Mouse (Mus musculus): ENCODE results near the gene Sdccag8. TPM values are rescaled to one million over a fixed set of nuclear protein-coding genes. Genes with fewer than 3 reads are reported as not detected.

Sdccag8 gene
- polyA plus RNA-seq, 1 experiment: 12.8 TPM

GRCm38 (mm10) chr1:176997711-176998689 lies 183.5 kb downstream of the Sdccag8 start:
- TF ChIP-seq POLR2A (IDR thresholded peaks at IDR 0.05; ENCODE audit: borderline replicate concordance, insufficient read depth, low read length) (no peak), CTCF (IDR thresholded peaks at IDR 0.05; ENCODE audit: borderline replicate concordance, insufficient read depth, low read depth, low read length) (no peak)
- no peak overlapping the region for H3K4me3 ChIP-seq (replicated peaks; ENCODE audit: insufficient read depth, low read depth, low read length)
- no peak overlapping the region for H3K27ac ChIP-seq (ENCODE audit: insufficient read depth, low read length)
- peak; percentile 38 to 57 for DNase-seq
- peaks cover 6% of the 10 kb centered on the region for H3K4me1 ChIP-seq (ENCODE audit: control insufficient read depth, insufficient read depth, low read length)
- WGBS: 53% methylated on average over 33 of the region's 33 CpGs
- no peaks in the 10 kb centered on the region for H3K27me3 ChIP-seq (ENCODE audit: control insufficient read depth, insufficient read depth, low read length)

- H3K4me1 ChIP-seq (ENCODE audit: control insufficient read depth, insufficient read depth, low read length): peaks cover 9% of the 10 kb centered on the region
These were observed 184.6 kb downstream of the Sdccag8 start for GRCm38 (mm10) chr1:176999011-176999410.

GRCm38 (mm10) chr1:177002951-177003350 lies 188.5 kb downstream of the Sdccag8 start:
- H3K4me3 ChIP-seq (replicated peaks; ENCODE audit: insufficient read depth, low read depth, low read length): no peak overlapping the region
- no peaks in the 10 kb centered on the region for H3K27me3 ChIP-seq (ENCODE audit: control insufficient read depth, insufficient read depth, low read length)
- DNase-seq: no peak
- peaks cover 19% of the 10 kb centered on the region for H3K4me1 ChIP-seq (ENCODE audit: control insufficient read depth, insufficient read depth, low read length)
- no peak for TF ChIP-seq POLR2A (IDR thresholded peaks at IDR 0.05; ENCODE audit: borderline replicate concordance, insufficient read depth, low read length)
- no peak for TF ChIP-seq CTCF (IDR thresholded peaks at IDR 0.05; ENCODE audit: borderline replicate concordance, insufficient read depth, low read depth, low read length)
- WGBS: 63% methylated on average over 6 of the region's 6 CpGs
- no peak overlapping the region for H3K27ac ChIP-seq (ENCODE audit: insufficient read depth, low read length)

More at GRCm38 (mm10) chr1:176999011-176999410, 184.6 kb downstream of the Sdccag8 start:
- TF ChIP-seq CTCF (IDR thresholded peaks at IDR 0.05; ENCODE audit: borderline replicate concordance, insufficient read depth, low read depth, low read length): peak; percentile 35; the same call in 1 of the 2 replicates
- no peak for TF ChIP-seq POLR2A (IDR thresholded peaks at IDR 0.05; ENCODE audit: borderline replicate concordance, insufficient read depth, low read length)
- WGBS: 73% methylated on average over 6 of the region's 6 CpGs
- Histone ChIP-seq H3K27me3 (ENCODE audit: control insufficient read depth, insufficient read depth, low read length) (no peaks in the 10 kb centered on the region), H3K27ac (ENCODE audit: insufficient read depth, low read length) (no peak overlapping the region), H3K4me3 (replicated peaks; ENCODE audit: insufficient read depth, low read depth, low read length) (no peak overlapping the region)
- peak in 1 of 2 experiments; percentile 38 for DNase-seq

GRCm38 (mm10) chr1:177004041-177004741 lies 189.7 kb downstream of the Sdccag8 start:
- H3K4me3 ChIP-seq (replicated peaks; ENCODE audit: insufficient read depth, low read depth, low read length): no peak overlapping the region
- 61% methylated on average over 4 of the region's 4 CpGs for WGBS
- TF ChIP-seq POLR2A (IDR thresholded peaks at IDR 0.05; ENCODE audit: borderline replicate concordance, insufficient read depth, low read length): no peak
- no peak for TF ChIP-seq CTCF (IDR thresholded peaks at IDR 0.05; ENCODE audit: borderline replicate concordance, insufficient read depth, low read depth, low read length)
- H3K4me1 ChIP-seq (ENCODE audit: control insufficient read depth, insufficient read depth, low read length): peaks cover 17% of the 10 kb centered on the region; the same call in 1 of the 2 replicates
- no peaks in the 10 kb centered on the region for H3K27me3 ChIP-seq (ENCODE audit: control insufficient read depth, insufficient read depth, low read length)
- no peak for DNase-seq
- no peak overlapping the region for H3K27ac ChIP-seq (ENCODE audit: insufficient read depth, low read length)

GRCm38 (mm10) chr1:177007405-177007804 lies 192.9 kb downstream of the Sdccag8 start:
- H3K4me3 ChIP-seq (replicated peaks; ENCODE audit: insufficient read depth, low read depth, low read length): no peak overlapping the region
- DNase-seq: peak in 1 of 2 experiments; percentile 38
- no peaks in the 10 kb centered on the region for H3K27me3 ChIP-seq (ENCODE audit: control insufficient read depth, insufficient read depth, low read length)
- no peak overlapping the region for H3K27ac ChIP-seq (ENCODE audit: insufficient read depth, low read length)
- TF ChIP-seq POLR2A (IDR thresholded peaks at IDR 0.05; ENCODE audit: borderline replicate concordance, insufficient read depth, low read length) (no peak), CTCF (IDR thresholded peaks at IDR 0.05; ENCODE audit: borderline replicate concordance, insufficient read depth, low read depth, low read length) (no peak)
- peaks cover 14% of the 10 kb centered on the region; the same call in 1 of the 2 replicates for H3K4me1 ChIP-seq (ENCODE audit: control insufficient read depth, insufficient read depth, low read length)
- WGBS: 41% methylated on average over 3 of the region's 3 CpGs

GRCm38 (mm10) chr1:177008777-177009176 lies 194.3 kb downstream of the Sdccag8 start:
- Histone ChIP-seq H3K27ac (ENCODE audit: insufficient read depth, low read length) (no peak overlapping the region), H3K27me3 (ENCODE audit: control insufficient read depth, insufficient read depth, low read length) (no peaks in the 10 kb centered on the region), H3K4me1 (ENCODE audit: control insufficient read depth, insufficient read depth, low read length) (peaks cover 19% of the 10 kb centered on the region), H3K4me3 (replicated peaks; ENCODE audit: insufficient read depth, low read depth, low read length) (no peak overlapping the region)
- TF ChIP-seq POLR2A (IDR thresholded peaks at IDR 0.05; ENCODE audit: borderline replicate concordance, insufficient read depth, low read length) (no peak), CTCF (IDR thresholded peaks at IDR 0.05; ENCODE audit: borderline replicate concordance, insufficient read depth, low read depth, low read length) (no peak)
- 93% methylated on average over 1 of the region's 1 CpGs for WGBS
- DNase-seq: no peak

GRCm38 (mm10) chr1:177010041-177010440 lies 195.6 kb downstream of the Sdccag8 start:
- no peak overlapping the region for H3K4me3 ChIP-seq (replicated peaks; ENCODE audit: insufficient read depth, low read depth, low read length)
- WGBS: 59% methylated on average over 3 of the region's 3 CpGs
- peaks cover 20% of the 10 kb centered on the region for H3K4me1 ChIP-seq (ENCODE audit: control insufficient read depth, insufficient read depth, low read length)
- H3K27ac ChIP-seq (ENCODE audit: insufficient read depth, low read length): no peak overlapping the region
- no peaks in the 10 kb centered on the region for H3K27me3 ChIP-seq (ENCODE audit: control insufficient read depth, insufficient read depth, low read length)
- DNase-seq: no peak
- TF ChIP-seq POLR2A (IDR thresholded peaks at IDR 0.05; ENCODE audit: borderline replicate concordance, insufficient read depth, low read length) (no peak), CTCF (IDR thresholded peaks at IDR 0.05; ENCODE audit: borderline replicate concordance, insufficient read depth, low read depth, low read length) (no peak)

All from cerebellum, adult 2 months (tissue).